Mouse (Mus musculus) hindbrain, embryonic 14.5 days (tissue): ENCODE results near the gene Mbip. TPM values are rescaled to one million over a fixed set of nuclear protein-coding genes. Genes with fewer than 3 reads are reported as not detected.

ENCODE experiments used
- ATAC-seq: fragments of 200-750 bp; cut with Nextera tagmentation; 2 replicates; pipeline ENCODE4 v1.8.0; 2017; ENCODE audit warnings: moderate number of reproducible peaks, mild to moderate bottlenecking, moderate TSS enrichment, moderate library complexity; ENCODE audit not compliant: low FRiP score
- DNase-seq: peaks from one replicate; pipeline ENCODE4 v3.0.0-alpha.2; 2015; ENCODE audit warnings: low spot score
- H3K27ac ChIP-seq: fragments of 300-500 bp; sonication (generic); 2 replicates; pipeline ENCODE4 v1.5.1; 2014; ENCODE audit warnings: mild to moderate bottlenecking, moderate library complexity
- H3K27me3 ChIP-seq: fragments of 300-500 bp; sonication (generic); 2 replicates; pipeline ENCODE4 v1.6.1; 2014; ENCODE audit warnings: mild to moderate bottlenecking, low read length, mixed read lengths; ENCODE audit not compliant: control insufficient read depth, insufficient read depth
- H3K36me3 ChIP-seq: fragments of 300-500 bp; sonication (generic); replicated peaks from 2 replicates; pipeline ENCODE4 v1.6.1; 2014; ENCODE audit not compliant: control insufficient read depth, insufficient read depth
- H3K4me1 ChIP-seq: fragments of 300-500 bp; sonication (generic); replicated peaks from 2 replicates; pipeline ENCODE4 v1.6.1; 2014; ENCODE audit warnings: antibody characterized with exemption, low read length, mixed read lengths; ENCODE audit not compliant: control insufficient read depth, insufficient read depth
- H3K4me2 ChIP-seq: fragments of 300-500 bp; sonication (generic); replicated peaks from 2 replicates; pipeline ENCODE4 v1.6.1; 2014; ENCODE audit warnings: mild to moderate bottlenecking, moderate library complexity
- H3K4me3 ChIP-seq: fragments of 300-500 bp; sonication (generic); replicated peaks from 2 replicates; pipeline ENCODE4 v1.5.1; 2014; ENCODE audit warnings: mild to moderate bottlenecking, low read length
- H3K9ac ChIP-seq: fragments of 300-500 bp; sonication (generic); 2 replicates; pipeline ENCODE4 v1.6.1; 2014
- H3K9me3 ChIP-seq: fragments of 300-500 bp; sonication (generic); 2 replicates; pipeline ENCODE4 v1.6.1; 2016; ENCODE audit warnings: low read length; ENCODE audit not compliant: control insufficient read depth
- WGBS: fragments of 180-500 bp; shearing (Covaris S2); extraction: QIAGEN DNeasy Blood & Tissue Kit; methylation state at CpG from one replicate; pipeline ENCODE4 v1.1.7; 2014; 5-methylcytosine and 5-hydroxymethylcytosine counted together
- polyA plus RNA-seq: library from polyadenylated mRNA; unstranded; fragments of >200 nt; fragmentation: Nextera tagmentation; extraction: Ambion mirVana; gene quantifications from 2 replicates; pipeline ENCODE4 v1.2.1, GENCODE M21; 2014

Mbip gene
- 35.3 and 44.8 TPM in 2 replicates for polyA plus RNA-seq

DNA sequence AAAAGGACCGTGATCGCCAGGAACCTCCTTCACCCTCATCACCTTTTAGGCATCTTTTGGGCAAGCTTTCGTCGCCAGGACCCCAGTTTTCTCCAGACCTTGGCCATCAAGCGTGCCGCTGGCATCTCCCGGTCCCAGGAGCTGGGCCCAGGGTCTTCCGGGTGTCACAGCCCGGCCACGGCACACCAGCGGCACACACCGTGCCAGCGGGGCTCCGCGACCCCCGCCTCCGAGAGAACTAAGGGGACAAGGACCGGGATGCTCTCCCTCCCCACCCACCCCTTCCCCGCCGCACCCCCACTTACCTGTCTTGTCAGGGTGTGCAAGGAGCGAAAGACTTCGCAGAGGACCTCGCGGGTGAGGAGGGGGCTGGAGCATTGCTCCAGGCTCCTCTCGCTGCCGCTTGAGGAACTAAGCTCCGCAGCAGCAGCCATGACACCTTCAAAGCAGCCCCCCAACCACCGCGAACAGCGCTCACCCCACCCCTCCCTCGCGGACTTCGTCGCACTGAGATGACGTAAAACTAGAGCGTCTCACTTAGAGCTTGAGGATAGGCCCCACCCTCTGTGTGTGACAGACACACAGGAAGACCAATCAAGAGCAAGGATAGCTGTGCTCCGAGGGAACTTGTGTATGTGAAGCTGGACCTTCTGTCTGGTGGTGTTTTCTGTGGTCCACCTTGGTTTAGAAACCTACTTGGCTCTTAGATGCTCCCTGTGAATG is at the start of gene Mbip:
Gene Mbip, minus strand, starts transcription at position 528 of the 723 bp plus-strand sequence.
- Histone ChIP-seq H3K4me3 (peak within 1 kb of the TSS; percentile 93), H3K27ac (peak within 1 kb of the TSS; percentile 86), H3K4me1 (peaks cover 10% of the 10 kb centered on the region; the same call in 1 of the 2 replicates), H3K27me3 (no peaks in the 10 kb centered on the region), H3K4me2 (peak within 1 kb of the TSS; percentile 67), H3K9ac (peak within 1 kb of the TSS; percentile 91), H3K36me3 (no peaks in the 10 kb centered on the region), H3K9me3 (no peaks in the 10 kb centered on the region)
- DNase-seq: peak; percentile 100
- ATAC-seq: peak; percentile 100
- WGBS: under 1% methylated on average over 34 of the region's 37 CpGs

DNA sequence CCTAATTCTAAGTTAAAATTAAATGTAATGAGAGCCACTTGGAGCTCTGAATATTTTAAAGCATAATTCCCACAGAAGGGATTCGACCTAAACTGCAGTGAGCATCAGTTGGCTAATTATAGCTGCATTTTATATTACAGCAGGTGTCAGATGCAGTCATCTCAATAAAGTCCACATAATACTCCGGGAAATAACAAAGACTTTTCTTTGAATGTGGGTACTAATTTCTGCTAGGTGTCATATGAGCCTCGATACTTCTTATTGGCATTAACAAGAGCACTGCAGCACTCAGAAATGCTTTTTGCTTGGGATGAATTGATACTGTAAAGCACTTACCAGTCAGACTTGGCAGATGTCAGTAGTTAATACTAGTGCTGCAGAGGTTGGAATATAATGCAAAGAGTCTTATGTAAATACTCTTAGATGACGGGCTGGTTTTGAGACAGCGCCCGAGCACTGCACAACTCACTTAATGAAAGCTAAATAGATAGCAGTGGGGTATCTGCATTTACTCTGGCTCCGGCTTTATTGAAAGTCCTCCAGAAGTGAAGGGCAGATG is 42.0 kb upstream of the Mbip start:
- no peaks in the 10 kb centered on the region for H3K36me3 ChIP-seq
- DNase-seq (peak; percentile 34), ATAC-seq (peak; percentile 66; the same call in 1 of the 2 replicates)
- H3K4me1 ChIP-seq: peaks cover 7% of the 10 kb centered on the region; the same call in 1 of the 2 replicates
- WGBS: 28% methylated on average over 7 of the region's 7 CpGs
- H3K27me3 ChIP-seq: no peaks in the 10 kb centered on the region
- H3K4me3 ChIP-seq: no peak overlapping the region
- no peaks in the 10 kb centered on the region for H3K9me3 ChIP-seq
- no peak overlapping the region for H3K9ac ChIP-seq
- 0 out of 2 replicates have a peak overlapping the region, but pooled peaks have one; percentile 17 for H3K4me2 ChIP-seq
- no peak overlapping the region; the same call in 1 of the 2 replicates for H3K27ac ChIP-seq

DNA sequence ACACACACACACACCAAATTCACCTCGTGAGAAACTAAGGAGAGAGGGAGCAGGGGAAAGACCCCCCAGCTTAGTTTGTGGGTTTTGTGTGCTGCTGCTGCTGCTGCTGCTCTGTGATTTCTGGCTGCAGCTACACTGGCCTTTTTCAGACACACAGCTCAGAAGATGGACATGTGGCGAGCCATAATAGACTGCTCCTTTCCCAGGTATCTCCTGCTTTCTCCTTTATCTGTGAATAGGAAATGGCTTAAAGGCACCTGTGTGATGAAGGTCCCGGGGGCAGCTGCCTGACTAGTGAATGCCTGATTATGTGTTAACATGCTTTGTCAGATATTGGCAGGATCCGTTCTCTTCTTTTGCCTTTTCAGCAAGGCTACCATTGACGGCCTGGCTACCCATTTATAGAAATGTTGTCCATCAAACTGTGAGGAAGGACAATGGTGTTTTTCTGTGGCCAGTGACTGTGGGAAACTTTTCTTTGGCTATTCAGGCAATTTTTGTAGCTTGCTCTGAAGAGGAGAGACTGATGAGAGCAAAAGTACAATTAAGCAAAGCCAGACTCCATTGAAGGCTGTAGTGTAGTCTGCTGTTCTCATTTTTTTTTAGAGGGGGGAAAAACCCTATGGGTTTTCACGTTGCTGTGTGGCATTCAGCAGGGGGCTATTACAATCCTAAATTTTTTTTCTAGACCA is 41.4 kb upstream of the Mbip start:
- no peaks in the 10 kb centered on the region for H3K36me3 ChIP-seq
- peaks cover 7% of the 10 kb centered on the region; the same call in 1 of the 2 replicates for H3K4me1 ChIP-seq
- ATAC-seq: peak; percentile 21; the same call in 1 of the 2 replicates
- 11% methylated on average over 6 of the region's 6 CpGs for WGBS
- peak overlapping the region; percentile 17; the same call in 1 of the 2 replicates for H3K4me2 ChIP-seq
- DNase-seq: no peak
- H3K9ac ChIP-seq: no peak overlapping the region
- H3K27me3 ChIP-seq: no peaks in the 10 kb centered on the region
- no peaks in the 10 kb centered on the region for H3K9me3 ChIP-seq
- H3K4me3 ChIP-seq: no peak overlapping the region
- no peak overlapping the region; the same call in 1 of the 2 replicates for H3K27ac ChIP-seq

DNA sequence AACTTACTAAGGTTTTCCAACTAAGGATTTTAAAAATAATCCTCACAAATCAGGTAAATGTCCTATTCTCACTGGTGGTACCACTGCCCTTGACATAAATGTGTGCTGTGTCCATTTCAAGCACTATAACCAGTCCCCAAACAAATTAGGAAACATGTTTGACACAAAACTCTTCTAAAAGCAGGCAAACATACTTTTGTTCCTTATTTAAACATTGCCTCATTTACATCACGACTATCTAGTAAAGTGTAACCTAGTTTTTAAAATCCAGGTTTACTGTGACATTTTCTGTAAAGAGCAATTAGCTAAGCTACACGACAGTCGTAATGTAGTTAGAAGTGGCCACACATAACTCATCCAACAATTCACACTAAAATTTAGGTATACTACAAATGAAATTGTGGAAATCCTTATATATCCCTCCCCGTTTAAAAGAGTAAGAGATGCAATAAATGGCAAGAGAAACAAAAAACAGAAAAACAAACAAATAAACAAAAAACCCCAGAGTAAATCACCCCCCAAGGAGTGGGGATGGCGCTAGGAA is 851 bp downstream of the Mbip start:
- no peaks in the 10 kb centered on the region for H3K9me3 ChIP-seq
- H3K4me1 ChIP-seq: peaks cover 10% of the 10 kb centered on the region; the same call in 1 of the 2 replicates
- ATAC-seq (no peak), DNase-seq (no peak)
- H3K27ac ChIP-seq: 0 out of 2 replicates have a peak overlapping the region, but pooled peaks have one; percentile 86
- peak overlapping the region; percentile 67 for H3K4me2 ChIP-seq
- no peaks in the 10 kb centered on the region for H3K27me3 ChIP-seq
- H3K36me3 ChIP-seq: no peaks in the 10 kb centered on the region; the same call in 1 of the 2 replicates
- peak overlapping the region; percentile 93 for H3K4me3 ChIP-seq
- WGBS: 5% methylated on average over 5 of the region's 5 CpGs
- peak overlapping the region; percentile 91 for H3K9ac ChIP-seq

DNA sequence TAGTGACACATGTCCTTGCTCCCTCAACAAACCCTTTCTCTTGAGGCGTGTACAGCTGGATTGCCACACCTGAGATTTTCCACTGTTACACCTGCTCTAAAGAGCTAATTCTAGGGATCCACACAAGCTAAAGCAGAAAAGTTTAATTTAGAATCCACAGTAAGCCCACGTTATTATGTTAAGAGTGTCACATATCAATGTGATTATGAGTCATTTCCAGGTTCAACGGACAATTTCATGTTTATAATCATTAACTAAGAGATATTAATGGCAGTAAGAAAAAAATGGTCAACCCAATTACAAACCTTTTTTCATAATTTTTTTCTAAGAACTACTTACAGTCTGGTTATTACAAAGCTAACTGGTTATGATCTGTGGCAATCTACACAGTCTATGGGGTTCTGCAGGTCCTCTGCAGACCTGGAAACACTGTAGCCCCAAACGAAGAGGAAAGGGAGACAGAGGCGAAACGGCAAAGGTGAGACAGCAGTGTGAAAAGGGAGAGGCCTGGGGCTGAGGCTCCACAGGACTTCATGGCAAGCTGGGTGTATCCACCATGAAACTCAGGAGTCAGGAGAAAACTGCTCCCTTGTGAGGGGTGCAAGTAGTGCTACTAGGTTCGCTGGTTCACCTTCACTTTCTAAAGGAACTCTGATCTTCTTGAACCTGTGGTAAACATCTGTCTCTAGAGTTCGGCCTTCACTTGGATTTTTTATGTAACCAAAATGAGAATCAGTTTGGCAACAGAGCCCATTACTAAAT is 6.2 kb downstream of the Mbip start:
- Histone ChIP-seq H3K36me3 (peaks cover 27% of the 10 kb centered on the region), H3K4me3 (no peak overlapping the region), H3K4me2 (no peak overlapping the region), H3K4me1 (peaks cover 5% of the 10 kb centered on the region; the same call in 1 of the 2 replicates), H3K9ac (no peak overlapping the region), H3K9me3 (no peaks in the 10 kb centered on the region), H3K27ac (no peak overlapping the region), H3K27me3 (no peaks in the 10 kb centered on the region)
- DNase-seq (no peak), ATAC-seq (no peak)
- WGBS: 78% methylated on average over 8 of the region's 8 CpGs

DNA sequence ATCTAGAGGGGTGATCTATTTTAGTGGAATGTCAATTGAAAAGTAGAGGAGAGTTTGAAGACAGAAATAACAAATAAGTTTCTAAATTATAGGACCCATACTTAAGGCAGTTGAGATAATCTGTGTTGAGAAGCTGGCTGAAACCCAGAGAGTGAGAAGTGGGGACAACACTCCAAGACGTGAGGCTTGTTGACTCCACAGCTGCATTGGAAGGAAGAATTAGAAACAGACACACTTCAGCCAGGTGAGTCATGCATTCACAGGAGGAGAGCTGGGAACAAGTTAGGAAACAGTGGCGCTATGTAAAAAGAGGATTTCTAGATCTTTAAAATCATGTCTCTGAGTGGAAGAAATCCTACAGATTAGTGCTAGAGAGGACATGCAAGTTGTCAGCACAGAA is 12.2 kb downstream of the Mbip start:
- ATAC-seq: no peak
- DNase-seq: no peak
- Histone ChIP-seq H3K4me1 (no peaks in the 10 kb centered on the region), H3K4me3 (no peak overlapping the region), H3K4me2 (no peak overlapping the region), H3K27ac (no peak overlapping the region), H3K9me3 (no peaks in the 10 kb centered on the region), H3K9ac (no peak overlapping the region), H3K27me3 (no peaks in the 10 kb centered on the region), H3K36me3 (peaks cover 68% of the 10 kb centered on the region)
- 97% methylated on average over 2 of the region's 2 CpGs for WGBS

DNA sequence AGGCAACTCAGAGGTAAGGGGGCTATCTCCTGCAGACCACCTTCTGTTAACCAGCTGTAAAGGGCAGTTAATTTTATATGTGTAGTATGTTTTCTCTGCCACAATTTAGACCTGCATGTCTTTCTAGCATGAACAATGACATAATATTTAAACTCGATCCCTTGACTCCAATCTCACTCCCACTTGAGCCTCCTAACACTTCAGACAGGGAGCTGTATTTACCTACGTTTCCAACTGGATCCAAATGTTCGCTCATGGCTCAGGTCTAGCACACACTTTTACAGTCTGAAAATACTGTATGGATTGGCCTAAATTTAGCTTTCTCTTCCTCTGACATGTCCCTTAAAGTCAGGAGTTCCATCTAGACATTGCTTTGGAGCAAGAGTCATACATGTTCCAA is 13.2 kb downstream of the Mbip start:
- DNase-seq: no peak
- H3K27ac ChIP-seq: no peak overlapping the region
- H3K9ac ChIP-seq: no peak overlapping the region
- H3K4me1 ChIP-seq: no peaks in the 10 kb centered on the region
- H3K36me3 ChIP-seq: peaks cover 77% of the 10 kb centered on the region
- no peak for ATAC-seq
- no peak overlapping the region for H3K4me2 ChIP-seq
- H3K4me3 ChIP-seq: no peak overlapping the region
- no peaks in the 10 kb centered on the region for H3K9me3 ChIP-seq
- WGBS: 95% methylated on average over 3 of the region's 3 CpGs
- no peaks in the 10 kb centered on the region for H3K27me3 ChIP-seq

DNA sequence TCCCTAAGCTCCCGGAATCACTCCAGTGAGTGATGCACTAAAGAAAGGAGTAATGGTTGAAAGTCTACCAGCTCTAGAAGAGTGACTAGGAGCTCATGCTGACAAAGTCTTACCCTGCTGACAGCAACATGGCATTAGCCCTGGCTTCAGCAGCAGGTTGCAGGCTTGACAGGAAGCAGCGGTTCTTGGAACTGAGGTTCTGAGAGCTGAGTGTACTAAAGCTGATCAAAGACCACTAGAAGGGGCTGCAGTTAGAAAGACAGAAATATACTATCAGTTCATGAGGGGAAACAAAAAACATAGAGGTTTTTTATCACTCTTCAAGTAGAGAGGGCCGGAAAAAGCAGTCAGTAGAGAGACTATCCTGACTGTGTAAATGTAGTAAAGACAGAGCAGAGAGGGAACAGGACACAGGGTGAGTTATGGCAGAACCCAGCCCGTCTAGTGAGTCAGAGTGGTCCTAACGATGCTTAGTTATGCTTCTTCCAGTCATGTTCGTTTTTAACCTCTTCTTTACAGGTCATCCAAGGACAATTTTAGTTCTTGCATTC is 18.2 kb downstream of the Mbip start:
- H3K36me3 ChIP-seq: peaks cover 48% of the 10 kb centered on the region
- whole genome bisulfite sequencing: 96% methylated on average over 6 of the region's 6 CpGs

More for the DNA sequence above, 18.2 kb downstream of the Mbip start:
- H3K4me2 ChIP-seq: no peak overlapping the region
- no peaks in the 10 kb centered on the region for H3K9me3 ChIP-seq
- H3K27me3 ChIP-seq: no peaks in the 10 kb centered on the region
- H3K9ac ChIP-seq: no peak overlapping the region
- DNase-seq: no peak
- no peaks in the 10 kb centered on the region for H3K4me1 ChIP-seq
- H3K4me3 ChIP-seq: no peak overlapping the region
- no peak for ATAC-seq
- H3K27ac ChIP-seq: no peak overlapping the region
